Mouse (Mus musculus): Measurements from ENCODE around the gene Ugp2.

DNA sequence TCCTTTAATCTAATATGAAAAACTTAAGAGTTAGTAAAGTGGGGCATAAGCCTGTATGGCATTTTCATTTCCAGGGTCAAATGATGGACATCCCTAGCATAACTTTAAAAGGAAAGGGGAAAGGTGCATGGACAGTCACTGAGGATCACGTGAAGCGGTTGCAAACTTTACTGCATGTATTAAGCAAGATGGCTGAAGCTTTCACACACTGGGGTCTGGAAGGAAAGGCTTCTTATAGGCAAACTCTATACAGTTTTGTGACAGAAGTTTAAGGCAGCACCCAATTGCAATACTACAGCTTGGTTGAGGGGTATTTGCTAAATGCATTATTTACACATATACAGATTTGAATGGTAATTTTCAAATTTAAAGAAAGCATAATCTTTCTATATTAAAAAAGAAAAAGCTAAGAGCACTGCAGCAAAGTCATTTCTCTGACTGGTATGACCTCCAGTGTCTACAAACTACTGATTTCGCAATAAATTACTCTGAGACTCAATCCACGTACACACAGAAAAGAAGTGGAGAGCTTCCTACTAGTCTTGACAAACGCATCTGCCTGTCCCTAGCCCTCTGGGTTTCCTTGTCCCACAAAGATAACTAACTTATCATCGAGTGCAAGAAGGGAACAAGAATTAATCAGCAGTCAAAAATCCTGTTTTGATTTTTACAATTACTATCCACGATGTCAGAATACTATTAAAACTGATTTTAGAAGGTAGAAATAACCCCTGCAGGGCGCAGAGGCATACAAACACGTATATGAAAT lies 1.6 kb downstream of the Ugp2 start:
- TF ChIP-seq POLR2A (IDR thresholded peaks at IDR 0.05; ENCODE audit: borderline replicate concordance, insufficient read depth, low read length): no peak
- TF ChIP-seq CTCF (IDR thresholded peaks at IDR 0.05; ENCODE audit: borderline replicate concordance, insufficient read depth, low read depth, low read length): no peak
